Mouse (Mus musculus): ENCODE measurements around the gene Dock8. TPM values are rescaled to one million over a fixed set of nuclear protein-coding genes. Genes with fewer than 3 reads are reported as not detected.

Gene Dock8
- polyA plus RNA-seq, 2 experiments from 2014 or later: 66.0 to 95.4 TPM

DNA sequence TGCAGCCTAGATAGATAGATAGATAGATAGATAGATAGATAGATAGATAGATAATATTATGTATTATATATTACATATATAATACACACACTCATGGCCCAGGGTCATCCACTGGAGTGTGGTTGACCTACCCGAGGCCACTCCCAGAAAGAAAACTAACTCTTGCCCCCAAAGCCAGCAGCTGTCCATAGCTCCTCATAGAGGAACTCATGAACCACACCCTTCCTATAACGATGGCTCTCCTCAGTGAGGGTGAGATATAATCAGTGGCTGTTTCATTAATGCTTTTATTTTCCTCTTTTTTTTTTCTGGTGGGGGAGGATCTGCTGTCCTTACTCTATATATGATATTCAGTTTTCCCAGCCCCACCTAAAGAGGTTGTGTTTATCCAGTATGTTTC is 134.6 kb downstream of the Dock8 start:
- ATAC-seq: no peak

DNA sequence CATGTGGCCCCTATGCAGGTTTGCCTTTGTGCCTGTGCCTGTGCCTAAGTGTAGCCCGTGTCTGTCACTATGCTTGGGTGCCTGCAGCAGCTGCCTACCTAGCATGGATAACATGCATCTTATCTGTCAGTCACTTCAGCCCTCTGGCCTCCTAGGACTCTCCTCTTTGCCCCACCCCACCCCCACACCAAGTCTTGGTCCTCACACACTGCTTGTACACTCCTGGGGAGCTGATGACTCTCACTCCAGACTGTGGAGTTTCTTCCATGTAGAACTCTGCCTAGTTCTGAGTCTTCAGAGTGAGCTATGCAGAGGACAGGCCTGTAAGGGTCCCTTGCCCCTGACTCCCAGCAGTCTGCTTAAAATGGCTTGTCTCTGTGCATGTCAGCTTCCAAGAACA is 136.8 kb downstream of the Dock8 start:
- no peak for ATAC-seq

DNA sequence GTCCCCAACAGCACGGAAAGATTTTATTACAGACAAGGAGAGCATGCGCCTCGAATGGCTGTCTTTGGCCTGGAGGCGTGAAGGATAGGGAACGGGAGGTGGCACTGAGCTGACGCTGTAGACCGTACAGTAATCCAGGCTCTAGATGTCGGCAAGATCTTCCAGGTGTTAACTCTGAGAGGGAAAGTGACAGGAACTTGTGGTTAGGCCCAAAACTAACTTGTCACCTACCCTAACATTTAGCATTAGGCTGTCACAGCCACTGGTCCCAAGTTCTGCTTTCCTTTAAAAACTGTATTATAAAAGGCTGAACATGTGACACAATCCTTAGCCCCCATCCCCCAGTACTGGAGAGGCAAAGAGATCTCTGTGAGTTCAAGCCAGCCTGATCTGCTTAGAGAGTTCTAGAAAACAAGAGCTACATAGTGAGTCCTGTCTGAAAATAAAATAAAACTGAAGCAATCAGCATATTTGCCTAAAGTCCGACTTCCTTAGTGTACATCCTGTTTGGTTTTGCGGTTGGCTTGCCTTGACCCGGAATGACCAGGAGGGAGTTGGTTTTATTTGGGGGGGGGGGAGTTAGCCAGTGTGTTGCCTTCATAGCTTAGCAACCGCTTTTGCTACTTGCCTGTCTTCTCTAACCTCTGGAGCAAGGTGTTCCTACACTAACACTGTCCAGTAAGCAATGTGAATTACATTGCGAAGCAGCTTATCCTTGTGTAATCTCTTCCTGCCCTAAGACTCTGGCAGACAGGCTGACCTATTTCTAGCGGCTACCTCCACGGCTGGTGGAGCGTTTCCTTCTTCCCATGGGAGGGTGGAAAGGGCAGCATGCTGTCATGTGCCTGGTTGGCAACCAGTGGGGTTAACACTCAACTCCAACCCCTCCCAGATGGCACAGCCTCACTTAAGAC is 138.8 kb downstream of the Dock8 start:
- ATAC-seq: no peak

DNA sequence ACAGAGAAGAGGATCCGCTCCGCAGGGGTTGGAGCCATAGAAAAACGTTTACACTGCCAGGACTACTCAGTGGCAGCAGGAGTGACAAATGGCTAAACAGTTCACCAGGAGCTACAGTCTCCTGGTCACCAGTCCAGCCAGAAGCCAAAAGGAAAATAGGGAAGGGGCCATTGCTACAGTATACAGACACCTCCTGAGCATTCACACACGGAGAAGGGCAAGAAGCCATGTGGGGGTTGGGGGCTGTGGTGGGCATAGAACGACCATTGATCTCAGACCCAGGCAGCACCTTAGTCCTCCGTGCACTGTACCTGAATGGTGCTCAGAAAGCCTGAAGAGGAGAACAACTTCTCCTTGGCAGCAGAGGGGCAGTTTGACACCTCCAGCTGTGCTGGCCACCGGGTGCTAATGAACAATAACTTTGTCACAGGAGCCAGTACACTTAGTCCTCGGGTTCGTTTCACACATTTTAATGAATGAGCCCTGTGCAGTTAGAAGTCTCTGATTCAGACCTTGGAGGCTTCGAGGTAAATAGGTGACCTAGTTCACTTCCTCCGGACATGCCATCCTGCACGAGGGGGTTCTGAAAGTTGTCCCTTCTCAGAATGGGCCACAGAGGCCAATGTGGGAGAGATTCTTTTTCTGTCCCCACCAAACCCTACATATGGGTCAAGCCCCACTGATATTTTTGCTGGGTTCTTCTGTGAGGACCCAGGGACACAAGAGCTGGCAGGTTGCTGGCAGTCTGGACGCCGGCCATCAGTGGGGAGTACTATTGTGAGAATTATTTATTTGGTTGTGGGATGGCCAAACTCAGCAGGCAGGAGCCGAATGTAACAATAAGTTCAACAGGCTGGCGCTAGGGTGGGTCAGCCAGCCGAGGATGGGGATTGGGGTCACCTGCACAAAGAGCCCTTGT is 145.0 kb downstream of the Dock8 start:
- ATAC-seq: no peak

DNA sequence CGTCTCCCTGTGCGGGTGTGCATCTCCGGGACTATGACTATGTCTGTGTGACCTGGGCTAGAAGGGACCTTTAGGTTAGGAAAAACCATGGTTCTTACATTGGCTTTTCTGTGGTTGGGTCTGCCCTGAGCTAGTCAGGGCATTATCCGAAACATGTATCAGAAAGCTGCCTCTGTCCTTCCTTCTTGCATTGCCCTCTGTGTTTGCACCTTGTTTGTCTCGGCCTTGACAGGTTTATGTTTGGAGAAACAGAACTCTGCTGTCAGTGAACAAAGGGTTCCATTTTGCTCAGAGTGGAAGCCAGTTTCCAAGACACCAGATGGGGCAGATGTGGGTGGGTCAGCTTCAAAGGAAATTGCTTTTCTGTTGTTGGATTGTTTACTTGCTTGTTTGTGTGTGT is 145.8 kb downstream of the Dock8 start:
- no peak for ATAC-seq

DNA sequence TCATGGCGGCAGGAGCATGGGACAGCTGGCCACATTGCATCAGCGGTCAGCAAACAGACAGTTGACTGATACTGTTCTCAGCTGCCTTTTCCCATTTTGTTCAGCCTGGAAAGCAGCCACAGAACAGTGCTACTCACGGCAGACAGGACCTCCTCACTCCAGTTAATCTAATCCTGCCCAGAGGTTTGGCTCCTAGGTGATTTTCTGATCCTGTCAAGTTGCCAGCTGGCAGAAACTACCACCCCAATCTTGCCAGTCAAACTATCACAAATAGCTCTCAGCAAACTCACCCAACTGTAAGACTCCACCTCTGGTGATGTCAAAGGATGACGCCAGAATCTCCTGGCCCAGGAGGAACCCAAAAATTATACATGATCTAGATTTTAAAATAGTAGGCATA is 146.8 kb downstream of the Dock8 start:
- ATAC-seq: no peak

DNA sequence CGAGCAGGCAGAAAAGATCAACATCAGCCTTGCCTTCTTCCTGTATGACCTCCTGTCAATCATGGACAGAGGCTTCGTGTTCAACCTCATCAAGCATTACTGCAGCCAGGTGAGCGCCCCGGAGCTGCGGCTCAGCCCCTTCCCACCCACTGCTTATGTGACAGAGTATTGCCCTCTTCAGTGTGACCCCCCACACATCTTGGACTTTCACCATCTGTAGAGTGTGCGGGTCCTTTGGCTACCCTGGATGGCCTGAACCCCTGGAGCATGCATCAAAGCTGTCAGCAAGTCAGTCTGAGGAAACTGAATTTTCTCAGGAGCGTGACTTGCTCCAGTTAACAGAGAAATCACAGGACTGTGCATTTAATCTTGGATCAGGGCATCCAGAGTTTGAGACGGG is 150.5 kb downstream of the Dock8 start:
- ATAC-seq: no peak

DNA sequence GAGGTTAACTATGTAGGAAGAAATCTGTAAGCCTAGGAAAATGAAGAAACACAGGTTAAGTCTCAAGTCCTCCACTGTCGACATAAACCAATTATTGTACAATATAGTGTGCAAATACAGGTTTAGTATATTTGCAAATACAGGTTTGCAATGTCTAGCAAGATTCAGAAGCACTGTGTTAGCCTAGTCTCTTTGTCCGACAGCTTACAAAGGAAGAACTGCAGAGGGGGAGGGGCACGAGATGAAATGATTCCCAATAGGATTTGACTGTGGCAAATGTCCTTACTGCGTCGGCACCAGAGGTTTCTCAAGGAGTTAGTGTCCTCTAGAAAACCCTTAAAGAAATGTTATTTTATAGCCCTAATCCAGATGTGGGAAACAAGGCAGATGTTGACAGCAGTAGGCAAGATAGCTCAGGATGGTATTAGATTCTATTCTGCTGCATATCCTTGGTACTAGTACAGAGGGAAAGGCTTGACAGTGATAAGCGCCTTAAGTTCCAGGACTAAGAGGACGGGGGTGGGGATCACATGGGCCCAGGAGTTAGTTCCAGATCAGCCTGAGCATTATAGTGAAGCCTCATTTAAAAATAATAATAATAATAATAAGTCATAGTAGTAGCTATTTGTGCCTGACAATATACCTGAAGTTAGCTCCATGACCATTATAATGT is 155.3 kb downstream of the Dock8 start:
- ATAC-seq: no peak

DNA sequence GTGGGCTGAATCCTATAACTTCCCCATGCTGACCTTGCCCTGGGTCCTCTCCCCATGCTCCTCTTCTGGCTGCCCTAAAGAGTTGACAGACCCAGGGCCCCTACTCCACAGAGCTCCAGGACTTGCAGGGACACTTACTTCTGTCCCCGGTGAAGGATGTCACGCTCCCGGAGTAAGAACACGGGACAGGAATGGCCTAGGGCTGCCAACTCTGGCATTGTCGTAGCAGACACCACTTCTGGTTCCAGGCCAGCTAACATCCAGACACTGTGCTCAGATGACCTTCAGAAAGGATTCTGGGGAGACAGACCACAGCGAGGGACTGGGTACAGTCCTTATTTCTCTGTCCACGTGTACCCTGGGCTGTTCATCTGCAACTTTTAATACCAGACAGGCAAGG is 155.9 kb downstream of the Dock8 start:
- ATAC-seq: no peak

DNA sequence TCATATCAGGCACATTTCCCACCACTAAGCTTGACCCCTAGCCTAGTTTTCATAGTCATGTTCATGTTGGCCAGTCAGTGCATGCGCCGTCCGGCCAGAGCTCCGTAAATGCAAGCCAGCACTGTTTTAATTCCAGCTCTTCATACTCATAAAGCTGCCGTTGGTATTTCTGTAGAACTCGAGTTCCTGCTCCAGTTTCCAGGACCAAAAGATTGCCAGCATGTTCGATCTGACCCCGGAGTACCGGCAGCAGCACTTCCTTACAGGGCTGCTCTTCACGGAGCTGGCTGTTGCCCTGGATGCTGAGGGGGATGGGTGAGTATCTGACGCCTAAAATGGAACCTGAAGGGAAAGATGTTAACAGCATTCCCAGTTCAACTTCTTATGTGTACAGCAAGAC is 156.4 kb downstream of the Dock8 start:
- no peak for ATAC-seq

DNA sequence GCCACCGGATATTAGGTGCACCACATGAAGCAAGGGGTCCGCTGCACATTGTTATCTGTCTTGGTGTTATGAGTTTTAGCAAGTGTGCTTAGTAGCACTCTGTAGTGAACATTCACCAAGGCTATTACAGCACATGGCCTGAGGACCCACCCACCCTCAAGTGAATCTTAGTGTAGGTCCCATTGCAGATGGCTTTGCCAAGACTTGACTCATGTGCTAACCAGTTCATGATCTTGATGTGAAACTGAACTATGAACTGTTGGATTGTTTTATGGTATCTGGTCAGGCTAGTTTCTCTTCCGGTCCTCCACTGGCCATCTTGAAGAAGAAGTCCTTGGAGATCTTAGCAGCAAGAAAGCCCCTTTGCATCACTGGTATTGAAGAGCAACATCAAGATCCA is 162.9 kb downstream of the Dock8 start:
- ATAC-seq: no peak

DNA sequence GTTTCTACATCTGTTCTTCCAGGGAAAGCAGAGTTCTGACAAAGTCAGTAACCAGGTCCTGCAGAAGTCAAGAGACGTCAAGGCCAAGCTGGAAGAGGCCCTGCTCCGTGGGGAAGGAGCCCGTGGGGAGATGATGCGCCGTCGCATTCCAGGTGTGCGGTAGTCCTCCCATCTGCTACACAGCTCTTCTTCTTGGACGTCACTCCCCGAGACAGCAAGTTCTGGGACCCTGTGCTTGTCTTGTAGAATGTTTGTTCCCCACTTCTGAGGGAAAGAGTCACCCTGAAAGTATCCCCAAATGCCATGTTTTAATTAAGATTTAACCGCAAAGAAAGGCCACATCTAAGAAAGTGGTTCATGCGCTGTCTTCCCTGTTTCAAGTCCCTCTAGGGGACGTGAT is 164.1 kb downstream of the Dock8 start:
- no peak for ATAC-seq

DNA sequence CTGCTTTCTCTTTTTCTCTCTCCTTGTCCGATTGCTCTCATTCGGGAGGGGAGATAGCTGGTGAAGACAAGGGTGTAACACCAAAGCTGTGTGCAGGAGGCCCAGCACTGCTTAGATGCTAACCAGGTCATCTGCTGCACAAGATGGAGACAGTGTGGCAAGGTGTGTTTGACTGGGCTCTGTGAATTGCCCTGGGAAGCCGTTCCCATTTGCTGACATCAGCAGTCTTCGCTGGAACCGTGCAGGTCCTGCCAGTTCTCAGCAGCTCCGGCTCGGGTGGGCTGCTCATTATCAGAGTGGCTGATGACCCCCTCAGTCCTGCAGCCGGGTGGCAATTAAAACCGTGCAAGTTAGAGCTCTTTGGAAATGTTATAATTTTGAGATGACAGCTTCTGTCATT is 167.1 kb downstream of the Dock8 start:
- no peak for ATAC-seq

DNA sequence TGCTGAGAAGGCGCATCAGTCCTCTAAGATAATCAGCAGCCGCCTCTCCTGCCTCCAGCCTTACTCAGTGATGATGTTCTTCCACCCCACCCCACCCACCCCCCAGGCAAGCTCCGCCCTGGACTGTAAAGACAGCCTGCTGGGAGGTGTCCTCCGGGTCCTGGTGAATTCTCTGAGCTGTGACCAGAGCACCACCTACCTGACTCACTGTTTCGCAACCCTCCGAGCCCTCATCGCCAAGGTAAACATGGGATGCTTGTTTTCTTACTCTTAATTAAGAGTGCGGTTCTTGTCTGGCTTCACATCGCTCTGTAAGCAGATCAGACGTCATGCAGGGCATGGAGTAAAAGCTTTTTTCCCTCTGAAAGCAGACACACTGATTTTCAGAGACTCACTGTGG is 172.1 kb downstream of the Dock8 start:
- no peak for ATAC-seq

DNA sequence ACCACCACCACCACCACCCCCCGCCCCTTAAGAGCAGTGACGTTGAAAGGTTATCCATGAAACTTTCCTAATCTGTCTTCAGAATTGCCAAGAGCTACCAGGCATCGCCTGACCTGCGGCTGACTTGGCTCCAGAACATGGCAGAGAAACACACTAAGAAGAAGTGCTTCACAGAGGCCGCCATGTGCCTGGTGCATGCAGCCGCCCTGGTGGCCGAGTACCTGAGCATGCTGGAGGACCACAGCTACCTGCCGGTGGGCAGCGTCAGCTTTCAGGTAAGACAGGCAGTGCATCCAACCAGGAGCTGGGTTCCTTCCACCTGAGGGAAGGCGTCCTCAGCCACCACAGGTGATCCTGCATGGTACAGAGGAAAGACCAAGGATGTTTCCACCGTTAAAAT is 177.4 kb downstream of the Dock8 start:
- no peak for ATAC-seq

DNA sequence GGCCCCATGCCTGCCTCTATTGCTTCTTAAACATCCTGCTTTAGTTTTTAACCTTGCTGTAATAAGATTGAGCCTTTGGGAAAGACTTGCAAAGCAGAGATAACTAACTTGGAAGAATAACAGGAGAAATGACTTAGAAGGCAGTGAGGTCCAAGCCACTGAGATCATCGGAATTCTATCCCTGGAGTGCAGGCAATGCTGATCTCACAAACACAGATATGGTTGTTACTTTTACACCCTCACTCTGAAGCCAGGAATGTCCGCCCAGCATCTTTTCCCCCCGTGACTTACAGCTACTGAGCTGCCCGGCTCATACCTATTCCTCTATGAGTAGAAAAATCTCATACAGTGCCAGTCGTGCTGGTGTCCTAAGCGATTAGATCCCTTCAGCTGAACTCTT is 180.7 kb downstream of the Dock8 start:
- ATAC-seq: no peak

DNA sequence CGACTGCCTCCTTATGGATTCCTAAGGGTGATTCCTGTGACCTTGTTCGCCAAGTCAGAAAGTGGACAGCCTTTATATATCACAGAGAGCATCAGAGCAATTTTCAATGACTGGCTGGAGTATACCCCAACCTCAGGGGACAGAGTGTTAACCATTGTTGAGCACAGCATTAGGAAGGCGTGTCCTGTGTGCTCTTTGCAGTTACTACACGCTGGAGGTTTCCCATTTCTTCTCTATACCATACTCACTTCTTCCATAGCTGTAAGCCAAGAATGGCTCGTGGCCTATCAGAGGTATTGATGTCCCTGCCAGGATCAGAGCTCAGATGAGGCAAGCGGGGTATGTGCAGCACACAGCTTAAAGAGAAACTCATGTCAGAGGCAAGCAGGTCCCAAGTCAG is 181.2 kb downstream of the Dock8 start:
- ATAC-seq: no peak

DNA sequence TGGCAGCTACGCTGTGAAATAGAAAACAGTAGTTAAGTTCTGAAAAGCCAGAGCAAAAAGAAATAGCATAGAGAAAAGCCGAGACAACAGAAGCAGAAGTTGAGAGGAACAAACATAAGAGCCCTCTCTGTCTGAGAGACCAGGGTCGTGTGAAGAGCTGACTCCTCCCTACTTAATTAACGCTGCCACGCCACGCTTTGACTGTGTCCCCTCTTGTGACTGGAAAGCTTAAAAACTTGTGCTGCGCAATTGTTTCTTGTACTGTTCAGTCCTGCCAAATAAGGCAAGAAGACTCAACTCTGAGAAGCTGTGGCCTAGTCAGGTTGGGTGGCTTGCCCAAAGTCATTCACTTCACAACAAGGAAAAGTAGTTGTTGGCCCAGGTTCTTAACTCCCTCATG is 184.7 kb downstream of the Dock8 start:
- ATAC-seq: no peak

DNA sequence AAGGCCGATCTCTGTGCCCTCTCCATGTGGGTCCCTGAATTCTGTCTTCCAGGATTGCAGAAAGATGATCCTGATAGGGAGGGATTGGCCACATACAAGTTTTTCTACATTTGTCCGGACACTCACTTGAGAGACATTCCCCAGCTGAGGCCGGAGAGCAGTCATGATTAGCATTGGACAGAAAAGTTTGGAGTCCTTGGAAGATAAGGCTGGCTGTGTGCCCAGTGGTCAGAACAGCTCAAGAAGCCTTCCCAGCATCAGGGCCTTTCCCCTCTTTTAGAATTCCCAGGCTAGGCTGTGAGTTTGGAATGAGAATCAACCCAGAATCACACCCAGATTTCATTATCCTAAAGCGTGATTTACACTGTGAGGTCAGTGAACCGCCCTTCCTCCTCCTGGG is 187.0 kb downstream of the Dock8 start:
- ATAC-seq: no peak

DNA sequence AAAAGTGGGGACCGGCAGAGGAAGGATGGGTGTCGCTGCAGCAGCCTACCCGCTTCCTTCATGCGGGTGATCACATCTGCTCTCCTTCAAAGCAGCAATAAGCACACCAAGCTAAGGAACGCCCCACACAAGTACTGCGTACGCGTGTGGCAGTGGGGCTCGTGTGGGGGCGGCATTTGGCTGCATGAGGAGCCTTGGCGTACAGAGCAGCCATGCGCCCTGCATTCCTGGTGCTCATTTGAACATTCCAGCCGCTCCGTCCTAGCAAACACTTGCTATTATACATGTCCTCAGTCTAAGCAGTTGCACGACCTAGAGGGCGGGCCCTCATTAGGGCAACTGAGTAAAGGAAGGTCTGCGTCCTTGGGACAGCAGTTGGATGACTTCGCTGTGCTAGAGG is 188.3 kb downstream of the Dock8 start:
- no peak for ATAC-seq

DNA sequence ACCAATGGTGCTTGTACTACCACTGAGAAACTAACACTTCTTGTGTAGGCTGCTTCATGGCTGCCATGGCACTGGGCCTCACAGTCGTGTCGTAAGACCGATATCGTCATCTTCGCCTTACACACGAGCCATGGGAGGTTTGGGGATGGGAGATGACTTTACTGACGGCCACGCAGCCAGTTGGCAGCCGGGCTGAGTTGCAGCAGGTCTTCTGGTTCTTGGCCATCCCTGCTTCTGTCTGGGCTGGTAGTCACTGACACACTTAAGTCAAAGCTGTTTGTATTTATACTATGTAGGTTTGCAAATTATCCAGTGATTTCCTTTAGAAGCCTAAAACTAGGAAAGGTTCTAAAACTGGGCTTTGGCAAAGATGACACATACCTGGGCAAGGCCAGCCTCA is 194.4 kb downstream of the Dock8 start:
- no peak for ATAC-seq

DNA sequence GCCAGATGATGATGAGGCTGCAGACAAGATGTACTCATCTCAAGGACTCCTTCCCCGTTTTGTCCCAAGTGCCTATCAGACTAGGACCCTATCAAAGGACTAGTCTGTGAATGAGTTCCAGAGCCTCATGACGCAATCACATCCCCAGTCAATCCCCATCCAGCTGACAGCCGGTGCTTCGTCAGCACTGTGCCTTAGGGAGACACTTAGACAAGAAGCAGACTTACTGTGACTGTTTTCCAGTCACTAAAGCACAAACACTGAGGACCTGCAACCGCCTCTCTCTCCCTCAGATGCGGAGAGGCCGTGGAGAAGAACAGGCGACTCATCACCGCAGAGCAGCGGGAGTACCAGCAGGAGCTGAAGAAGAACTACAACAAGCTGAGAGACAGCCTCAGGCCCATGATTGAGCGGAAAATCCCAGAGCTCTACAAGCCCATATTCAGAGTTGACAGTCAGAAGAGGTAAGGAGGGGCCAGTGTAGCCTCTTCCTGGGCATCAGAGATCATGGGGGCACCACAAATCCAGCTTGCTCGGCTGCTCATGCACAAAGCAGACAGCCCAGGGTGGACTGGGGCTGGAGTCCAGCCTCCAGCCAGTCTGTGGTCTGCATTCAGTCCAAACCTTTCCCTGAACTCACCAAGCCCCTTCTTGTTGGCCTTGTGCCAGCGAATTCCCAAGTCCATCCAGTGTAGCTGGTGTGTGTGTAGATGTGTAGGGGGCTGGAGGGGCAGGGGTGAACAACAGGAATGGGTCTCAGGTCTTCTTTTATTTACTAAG is 200.9 kb downstream of the Dock8 start:
- no peak for ATAC-seq

All from activated CD4-positive, CD25-positive, alpha-beta regulatory T cell, adult 4 months (primary cell).